Mouse (Mus musculus) hindbrain, embryonic 13.5 days (tissue): ENCODE results near the gene Ttc9b. TPM values are rescaled to one million over a fixed set of nuclear protein-coding genes. Genes with fewer than 3 reads are reported as not detected.
A peak's percentile ranks its signal among the peaks of the same experiment; 100 is the strongest.

Experiments
- ATAC-seq: fragments of 200-750 bp; cut with Nextera tagmentation; 2 replicates; pipeline ENCODE4 v1.8.0; 2017; ENCODE audit warnings: moderate TSS enrichment; ENCODE audit not compliant: low FRiP score
- H3K27ac ChIP-seq: fragments of 300-500 bp; sonication (generic); 2 replicates; pipeline ENCODE4 v1.5.1; 2015; ENCODE audit warnings: inconsistent platforms, mild to moderate bottlenecking, moderate library complexity
- H3K27me3 ChIP-seq: fragments of 300-500 bp; sonication (generic); 2 replicates; pipeline ENCODE4 v1.6.1; 2015; ENCODE audit warnings: mild to moderate bottlenecking, inconsistent platforms
- H3K36me3 ChIP-seq: fragments of 300-500 bp; sonication (generic); 2 replicates; pipeline ENCODE4 v1.6.1; 2015; ENCODE audit warnings: mild to moderate bottlenecking, inconsistent platforms
- H3K4me1 ChIP-seq: fragments of 300-500 bp; sonication (generic); replicated peaks from 2 replicates; pipeline ENCODE4 v1.6.1; 2015; ENCODE audit warnings: inconsistent platforms
- H3K4me2 ChIP-seq: fragments of 300-500 bp; sonication (generic); 2 replicates; pipeline ENCODE4 v1.6.1; 2015; ENCODE audit warnings: inconsistent platforms, mild to moderate bottlenecking, moderate library complexity
- H3K4me3 ChIP-seq: fragments of 300-500 bp; sonication (generic); 2 replicates; pipeline ENCODE4 v1.5.1; 2015; ENCODE audit warnings: mild to moderate bottlenecking, inconsistent platforms
- H3K9ac ChIP-seq: fragments of 300-500 bp; sonication (generic); 2 replicates; pipeline ENCODE4 v1.6.1; 2015; ENCODE audit warnings: mild to moderate bottlenecking, inconsistent platforms
- H3K9me3 ChIP-seq: fragments of 300-500 bp; sonication (generic); 2 replicates; pipeline ENCODE4 v1.6.1; 2016; ENCODE audit warnings: inconsistent platforms
- WGBS: fragments of 180-500 bp; shearing (Covaris S2); methylation state at CpG from one replicate; pipeline ENCODE4 v1.1.7; 2015; 5-methylcytosine and 5-hydroxymethylcytosine counted together
- polyA plus RNA-seq: library from polyadenylated mRNA; unstranded; fragments of >200 nt; fragmentation: Nextera tagmentation; extraction: Ambion mirVana; gene quantifications from 2 replicates; pipeline ENCODE4 v1.2.1, GENCODE M21; 2015

Ttc9b gene
- polyA plus RNA-seq, 1 experiment from 2014 or later = 52.0 TPM

GRCm38 (mm10) chr7:27647281-27648002 lies 6.3 kb upstream of the Ttc9b start:
- H3K9ac ChIP-seq = no peak overlapping the region
- H3K36me3 ChIP-seq = no peaks in the 10 kb centered on the region
- H3K4me2 ChIP-seq = no peak overlapping the region
- WGBS = 82% methylated on average over 6 of the region's 6 CpGs
- 0 out of 2 replicates have a peak, but pooled peaks cover 5% of the 10 kb centered on the region for H3K27me3 ChIP-seq
- no peak overlapping the region for H3K27ac ChIP-seq
- no peak overlapping the region for H3K4me3 ChIP-seq
- no peaks in the 10 kb centered on the region for H3K9me3 ChIP-seq
- H3K4me1 ChIP-seq = peaks cover 2% of the 10 kb centered on the region; the same call in 1 of the 2 replicates
- ATAC-seq = no peak

GRCm38 (mm10) chr7:27649723-27650122 lies 4.0 kb upstream of the Ttc9b start:
- no peak for ATAC-seq
- Histone ChIP-seq H3K36me3 (no peaks in the 10 kb centered on the region), H3K27ac (no peak overlapping the region), H3K27me3 (peaks cover 14% of the 10 kb centered on the region), H3K4me1 (peaks cover 17% of the 10 kb centered on the region), H3K9ac (no peak overlapping the region), H3K4me2 (no peak overlapping the region), H3K9me3 (no peaks in the 10 kb centered on the region), H3K4me3 (no peak overlapping the region)
- 90% methylated on average over 11 of the region's 11 CpGs for WGBS

GRCm38 (mm10) chr7:27650949-27651348 lies 2.8 kb upstream of the Ttc9b start:
- ATAC-seq = no peak
- Histone ChIP-seq H3K27ac (no peak overlapping the region), H3K36me3 (peaks cover 5% of the 10 kb centered on the region), H3K27me3 (peaks cover 26% of the 10 kb centered on the region), H3K4me2 (no peak overlapping the region), H3K4me3 (no peak overlapping the region), H3K4me1 (peaks cover 29% of the 10 kb centered on the region), H3K9ac (no peak overlapping the region), H3K9me3 (no peaks in the 10 kb centered on the region)
- 7% methylated on average over 10 of the region's 10 CpGs for WGBS

- H3K9ac ChIP-seq = peak overlapping the region; percentile 89
- peak overlapping the region; percentile 76 for H3K4me2 ChIP-seq
- H3K4me1 ChIP-seq = peaks cover 31% of the 10 kb centered on the region
- peak overlapping the region; percentile 67 for H3K4me3 ChIP-seq
- peak overlapping the region; percentile 96 for H3K27ac ChIP-seq
- no peaks in the 10 kb centered on the region for H3K9me3 ChIP-seq
- peak; percentile 3; the same call in 1 of the 2 replicates for ATAC-seq
- H3K36me3 ChIP-seq = peaks cover 43% of the 10 kb centered on the region
- peaks cover 51% of the 10 kb centered on the region for H3K27me3 ChIP-seq
- WGBS = 62% methylated on average over 20 of the region's 20 CpGs
Measured at GRCm38 (mm10) chr7:27654607-27655276, 1.0 kb downstream of the Ttc9b start.

- Histone ChIP-seq H3K36me3 (peaks cover 51% of the 10 kb centered on the region), H3K4me3 (no peak overlapping the region), H3K27ac (no peak overlapping the region), H3K27me3 (peaks cover 51% of the 10 kb centered on the region), H3K9me3 (no peaks in the 10 kb centered on the region), H3K4me1 (peaks cover 31% of the 10 kb centered on the region), H3K9ac (no peak overlapping the region), H3K4me2 (peak overlapping the region; percentile 76; the same call in 1 of the 2 replicates)
- ATAC-seq = no peak
- WGBS = 84% methylated on average over 11 of the region's 11 CpGs
Measured at GRCm38 (mm10) chr7:27655545-27655944, 1.8 kb downstream of the Ttc9b start.

- Histone ChIP-seq H3K4me2 (no peak overlapping the region), H3K9me3 (no peaks in the 10 kb centered on the region), H3K9ac (peak overlapping the region; percentile 39; the same call in 1 of the 2 replicates), H3K27me3 (peaks cover 49% of the 10 kb centered on the region), H3K27ac (no peak overlapping the region), H3K36me3 (peaks cover 61% of the 10 kb centered on the region), H3K4me3 (no peak overlapping the region), H3K4me1 (peaks cover 31% of the 10 kb centered on the region)
- ATAC-seq = no peak
- 87% methylated on average over 16 of the region's 16 CpGs for WGBS
Measured at GRCm38 (mm10) chr7:27656600-27656999, 2.9 kb downstream of the Ttc9b start.

- Histone ChIP-seq H3K4me2 (no peak overlapping the region), H3K36me3 (peaks cover 72% of the 10 kb centered on the region), H3K27me3 (peaks cover 42% of the 10 kb centered on the region), H3K9ac (no peak overlapping the region), H3K4me3 (no peak overlapping the region), H3K9me3 (no peaks in the 10 kb centered on the region), H3K27ac (no peak overlapping the region), H3K4me1 (peaks cover 26% of the 10 kb centered on the region)
- ATAC-seq = no peak
- WGBS = 28% methylated on average over 53 of the region's 53 CpGs
Measured at GRCm38 (mm10) chr7:27657824-27658395, 4.2 kb downstream of the Ttc9b start.

GRCm38 (mm10) chr7:27658712-27659663 lies 5.3 kb downstream of the Ttc9b start:
- no peak overlapping the region for H3K4me3 ChIP-seq
- H3K4me2 ChIP-seq = no peak overlapping the region
- no peak overlapping the region for H3K27ac ChIP-seq
- peaks cover 22% of the 10 kb centered on the region for H3K4me1 ChIP-seq
- H3K9ac ChIP-seq = no peak overlapping the region
- peaks cover 41% of the 10 kb centered on the region for H3K27me3 ChIP-seq
- H3K36me3 ChIP-seq = peaks cover 77% of the 10 kb centered on the region
- no peak for ATAC-seq
- 60% methylated on average over 14 of the region's 14 CpGs for WGBS
- H3K9me3 ChIP-seq = no peaks in the 10 kb centered on the region

- H3K9ac ChIP-seq = no peak overlapping the region
- H3K4me2 ChIP-seq = no peak overlapping the region
- 96% methylated on average over 4 of the region's 4 CpGs for WGBS
- peaks cover 84% of the 10 kb centered on the region for H3K36me3 ChIP-seq
- no peak for ATAC-seq
- no peak overlapping the region for H3K4me3 ChIP-seq
- H3K4me1 ChIP-seq = no peaks in the 10 kb centered on the region; the same call in 1 of the 2 replicates
- no peaks in the 10 kb centered on the region for H3K9me3 ChIP-seq
- no peak overlapping the region for H3K27ac ChIP-seq
- H3K27me3 ChIP-seq = peaks cover 21% of the 10 kb centered on the region
Measured at GRCm38 (mm10) chr7:27662038-27662437, 8.3 kb downstream of the Ttc9b start.

- ATAC-seq = no peak
Measured at GRCm38 (mm10) chr7:27673064-27673574, 19.4 kb downstream of the Ttc9b start.

GRCm38 (mm10) chr7:27673575-27674131 lies 19.9 kb downstream of the Ttc9b start:
- peak overlapping the region; percentile 95 for H3K4me2 ChIP-seq
- WGBS = 1% methylated on average over 47 of the region's 52 CpGs
- peak; percentile 22 for ATAC-seq
- H3K4me3 ChIP-seq = peak overlapping the region; percentile 93
- peak overlapping the region; percentile 97 for H3K9ac ChIP-seq
- peak overlapping the region; percentile 94 for H3K27ac ChIP-seq
- peaks cover 22% of the 10 kb centered on the region for H3K36me3 ChIP-seq
- no peaks in the 10 kb centered on the region for H3K9me3 ChIP-seq
- H3K27me3 ChIP-seq = no peaks in the 10 kb centered on the region
- peaks cover 57% of the 10 kb centered on the region for H3K4me1 ChIP-seq

More at GRCm38 (mm10) chr7:27673064-27673574, 19.4 kb downstream of the Ttc9b start:
- Histone ChIP-seq H3K4me3 (peak overlapping the region; percentile 93), H3K27me3 (no peaks in the 10 kb centered on the region), H3K4me1 (peaks cover 57% of the 10 kb centered on the region), H3K36me3 (peaks cover 27% of the 10 kb centered on the region), H3K9me3 (no peaks in the 10 kb centered on the region), H3K4me2 (peak overlapping the region; percentile 95), H3K27ac (peak overlapping the region; percentile 94; the same call in 1 of the 2 replicates), H3K9ac (peak overlapping the region; percentile 97)
- 60% methylated on average over 9 of the region's 9 CpGs for WGBS
